Mouse (Mus musculus): ENCODE measurements around the gene Grin2d. TPM values are rescaled to one million over a fixed set of nuclear protein-coding genes. Genes with fewer than 3 reads are reported as not detected.
"Not testable (repeated sequence)": the region's sequence is repeated elsewhere in the genome, so short reads cannot be mapped to it uniquely, and the experiment has no call there.

Gene Grin2d
- 0.21 and 0.27 TPM in 2 replicates for polyA plus RNA-seq (2015; fragmentation: Nextera tagmentation; extraction: Ambion mirVana)

- H3K4me3 ChIP-seq; H3K4me2 ChIP-seq; H3K27ac ChIP-seq; ATAC-seq (replicated peaks; ENCODE audit: insufficient number of reproducible peaks, insufficient read depth, low FRiP score, low read depth); H3K9me3 ChIP-seq (replicated peaks); H3K9ac ChIP-seq; H3K27me3 ChIP-seq: not testable (repeated sequence)
- H3K36me3 ChIP-seq: peaks cover 83% of the 10 kb centered on the region
- H3K4me1 ChIP-seq (replicated peaks): peaks cover 16% of the 10 kb centered on the region
- 92% methylated on average over 1 of the region's 1 CpGs for WGBS
These were observed at the start of gene Grin2d for GRCm38 (mm10) chr7:45878278-45878677. TSS of gene Grin2d (minus strand) at chr7:45878378.

- Histone ChIP-seq H3K27ac (peak overlapping the region; percentile 93), H3K4me2 (peak overlapping the region; percentile 74), H3K4me3 (peak overlapping the region; percentile 50), H3K9me3 (replicated peaks) (no peaks in the 10 kb centered on the region), H3K36me3 (no peaks in the 10 kb centered on the region), H3K27me3 (peaks cover 13% of the 10 kb centered on the region; the same call in 1 of the 2 replicates), H3K4me1 (replicated peaks) (peaks cover 33% of the 10 kb centered on the region), H3K9ac (peak overlapping the region; percentile 36)
- no peak for ATAC-seq (replicated peaks; ENCODE audit: insufficient number of reproducible peaks, insufficient read depth, low FRiP score, low read depth)
- 18% methylated on average over 14 of the region's 14 CpGs for WGBS
These were observed 46.2 kb upstream of the Grin2d start for GRCm38 (mm10) chr7:45924429-45924816.

DNA sequence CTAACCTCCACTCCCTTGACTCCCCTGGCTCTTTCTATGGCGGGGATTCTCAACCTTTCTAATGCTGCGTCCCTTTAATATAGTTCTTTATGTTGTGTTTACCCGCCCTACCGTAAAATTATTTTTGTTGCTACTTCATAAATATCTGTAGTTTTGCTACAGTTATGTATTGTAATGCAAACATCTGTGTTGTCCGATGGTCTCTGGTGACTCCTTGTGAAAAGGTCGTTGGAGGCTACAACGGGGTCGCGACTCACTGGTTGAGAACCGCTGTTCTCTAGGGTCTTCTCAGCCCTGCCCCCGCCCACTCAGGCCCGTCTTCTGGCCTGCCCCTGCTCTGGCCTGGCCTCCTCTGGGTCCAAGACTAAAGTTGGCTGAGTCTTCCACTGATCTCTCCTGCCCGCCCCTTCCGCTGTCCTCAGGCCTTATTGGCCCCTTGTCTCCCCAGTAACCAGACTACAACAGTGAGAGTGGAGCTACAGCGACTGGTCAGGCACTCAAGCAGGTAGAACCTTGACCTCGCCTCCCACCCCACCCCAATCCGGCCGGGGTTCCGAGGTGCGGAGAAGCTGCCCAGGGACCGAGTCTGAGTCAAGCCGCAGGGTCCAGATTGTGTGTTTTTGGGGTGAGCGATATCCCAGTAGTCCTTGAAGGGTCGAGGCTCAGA lies 45.7 kb upstream of the Grin2d start, which contains the start of gene Ccdc114:
Ccdc114 (plus strand) TSS at position 311 of the 667 bp plus-strand sequence.
- Histone ChIP-seq H3K4me2 (peak within 1 kb of the TSS; percentile 74), H3K4me1 (replicated peaks) (peaks cover 38% of the 10 kb centered on the region), H3K9me3 (replicated peaks) (no peaks in the 10 kb centered on the region), H3K9ac (peak within 1 kb of the TSS; percentile 36), H3K36me3 (no peaks in the 10 kb centered on the region), H3K27me3 (peaks cover 13% of the 10 kb centered on the region; the same call in 1 of the 2 replicates), H3K27ac (peak within 1 kb of the TSS; percentile 93), H3K4me3 (peak within 1 kb of the TSS; percentile 50)
- WGBS: 5% methylated on average over 24 of the region's 24 CpGs
- peak; percentile 67 for ATAC-seq (replicated peaks; ENCODE audit: insufficient number of reproducible peaks, insufficient read depth, low FRiP score, low read depth)

GRCm38 (mm10) chr7:45922928-45923761 lies 45.0 kb upstream of the Grin2d start:
- Histone ChIP-seq H3K36me3 (no peaks in the 10 kb centered on the region), H3K4me1 (replicated peaks) (peaks cover 38% of the 10 kb centered on the region), H3K9me3 (replicated peaks) (no peaks in the 10 kb centered on the region), H3K4me3 (peak overlapping the region; percentile 50), H3K27ac (peak overlapping the region; percentile 93), H3K27me3 (peaks cover 10% of the 10 kb centered on the region; the same call in 1 of the 2 replicates), H3K4me2 (peak overlapping the region; percentile 74), H3K9ac (peak overlapping the region; percentile 35; the same call in 1 of the 2 replicates)
- under 1% methylated on average over 37 of the region's 37 CpGs for WGBS
- ATAC-seq (replicated peaks; ENCODE audit: insufficient number of reproducible peaks, insufficient read depth, low FRiP score, low read depth): peak; percentile 87

- no peaks in the 10 kb centered on the region for H3K9me3 ChIP-seq (replicated peaks)
- no peaks in the 10 kb centered on the region; the same call in 1 of the 2 replicates for H3K27me3 ChIP-seq
- H3K36me3 ChIP-seq: no peaks in the 10 kb centered on the region
- H3K4me2 ChIP-seq: peak overlapping the region; percentile 74
- H3K9ac ChIP-seq: no peak overlapping the region
- WGBS: 81% methylated on average over 12 of the region's 12 CpGs
- ATAC-seq (replicated peaks; ENCODE audit: insufficient number of reproducible peaks, insufficient read depth, low FRiP score, low read depth): no peak
- peaks cover 48% of the 10 kb centered on the region for H3K4me1 ChIP-seq (replicated peaks)
- peak overlapping the region; percentile 93 for H3K27ac ChIP-seq
- H3K4me3 ChIP-seq: no peak overlapping the region
These were observed 43.9 kb upstream of the Grin2d start for GRCm38 (mm10) chr7:45921950-45922600.

- H3K27ac ChIP-seq: peak within 1 kb of the TSS; percentile 93
- no peaks in the 10 kb centered on the region for H3K9me3 ChIP-seq (replicated peaks)
- H3K9ac ChIP-seq: peak within 1 kb of the TSS; percentile 59
- no peak for ATAC-seq (replicated peaks; ENCODE audit: insufficient number of reproducible peaks, insufficient read depth, low FRiP score, low read depth)
- peak within 1 kb of the TSS; percentile 60 for H3K4me2 ChIP-seq
- H3K4me1 ChIP-seq (replicated peaks): peaks cover 56% of the 10 kb centered on the region
- H3K36me3 ChIP-seq: no peaks in the 10 kb centered on the region
- 33% methylated on average over 9 of the region's 9 CpGs for WGBS
- H3K27me3 ChIP-seq: no peaks in the 10 kb centered on the region
- H3K4me3 ChIP-seq: peak within 1 kb of the TSS; percentile 52
These were observed 43.1 kb upstream of the Grin2d start, which contains the start of gene Emp3 for GRCm38 (mm10) chr7:45921242-45921621. TSS of gene Emp3 (minus strand) at chr7:45921404.

- WGBS: 25% methylated on average over 9 of the region's 9 CpGs
- H3K4me1 ChIP-seq (replicated peaks): peaks cover 61% of the 10 kb centered on the region
These were observed 42.5 kb upstream of the Grin2d start for GRCm38 (mm10) chr7:45920583-45921241.

DNA sequence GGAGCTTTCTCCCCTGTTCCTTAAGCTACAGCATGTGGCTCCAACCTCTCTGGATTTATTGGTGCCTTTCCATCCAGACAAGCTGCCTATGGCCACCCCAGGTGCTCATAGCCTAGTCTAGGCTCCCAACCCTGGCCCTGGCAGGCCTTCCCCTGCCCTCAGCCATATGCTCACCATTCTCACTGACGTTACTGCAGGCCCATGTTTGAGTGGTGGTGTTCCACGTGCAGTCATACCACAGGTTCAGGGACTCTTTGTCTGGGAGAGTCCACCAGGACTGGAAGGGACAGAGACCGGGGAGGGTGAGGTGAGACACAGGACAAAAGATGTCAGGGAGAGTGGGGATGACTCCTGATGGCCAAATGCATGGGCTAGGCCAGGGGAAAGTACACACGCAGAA lies 41.6 kb upstream of the Grin2d start:
- 64% methylated on average over 4 of the region's 4 CpGs for WGBS
- no peaks in the 10 kb centered on the region for H3K9me3 ChIP-seq (replicated peaks)
- peak overlapping the region; percentile 93; the same call in 1 of the 2 replicates for H3K27ac ChIP-seq
- no peaks in the 10 kb centered on the region for H3K36me3 ChIP-seq
- no peaks in the 10 kb centered on the region for H3K27me3 ChIP-seq
- ATAC-seq (replicated peaks; ENCODE audit: insufficient number of reproducible peaks, insufficient read depth, low FRiP score, low read depth): no peak
- H3K4me3 ChIP-seq: peak overlapping the region; percentile 52
- H3K4me2 ChIP-seq: peak overlapping the region; percentile 60
- H3K4me1 ChIP-seq (replicated peaks): peaks cover 62% of the 10 kb centered on the region
- peak overlapping the region; percentile 59; the same call in 1 of the 2 replicates for H3K9ac ChIP-seq

More at GRCm38 (mm10) chr7:45920583-45921241, 42.5 kb upstream of the Grin2d start:
- peak overlapping the region; percentile 52 for H3K4me3 ChIP-seq
- peak overlapping the region; percentile 93 for H3K27ac ChIP-seq
- ATAC-seq (replicated peaks; ENCODE audit: insufficient number of reproducible peaks, insufficient read depth, low FRiP score, low read depth): no peak
- no peaks in the 10 kb centered on the region for H3K9me3 ChIP-seq (replicated peaks)
- H3K9ac ChIP-seq: peak overlapping the region; percentile 59
- no peaks in the 10 kb centered on the region for H3K36me3 ChIP-seq
- no peaks in the 10 kb centered on the region for H3K27me3 ChIP-seq
- peak overlapping the region; percentile 60 for H3K4me2 ChIP-seq

- Histone ChIP-seq H3K9ac (no peak overlapping the region), H3K4me1 (replicated peaks) (peaks cover 58% of the 10 kb centered on the region), H3K4me2 (peak overlapping the region; percentile 60), H3K9me3 (replicated peaks) (no peaks in the 10 kb centered on the region), H3K27ac (no peak overlapping the region), H3K36me3 (no peaks in the 10 kb centered on the region), H3K27me3 (no peaks in the 10 kb centered on the region), H3K4me3 (peak overlapping the region; percentile 52; the same call in 1 of the 2 replicates)
- ATAC-seq (replicated peaks; ENCODE audit: insufficient number of reproducible peaks, insufficient read depth, low FRiP score, low read depth): no peak
- 64% methylated on average over 14 of the region's 14 CpGs for WGBS
These were observed 41.0 kb upstream of the Grin2d start for GRCm38 (mm10) chr7:45919083-45919671.

GRCm38 (mm10) chr7:45917926-45918325 lies 39.7 kb upstream of the Grin2d start:
- no peak for ATAC-seq (replicated peaks; ENCODE audit: insufficient number of reproducible peaks, insufficient read depth, low FRiP score, low read depth)
- H3K9ac ChIP-seq: no peak overlapping the region
- WGBS: 81% methylated on average over 15 of the region's 15 CpGs
- H3K4me3 ChIP-seq: no peak overlapping the region
- H3K27me3 ChIP-seq: no peaks in the 10 kb centered on the region
- H3K36me3 ChIP-seq: no peaks in the 10 kb centered on the region
- 0 out of 2 replicates have a peak overlapping the region, but pooled peaks have one; percentile 71 for H3K27ac ChIP-seq
- H3K4me2 ChIP-seq: no peak overlapping the region
- H3K4me1 ChIP-seq (replicated peaks): peaks cover 52% of the 10 kb centered on the region
- no peaks in the 10 kb centered on the region for H3K9me3 ChIP-seq (replicated peaks)
